Mouse (Mus musculus): ENCODE data around the gene Tjp2. TPM values are rescaled to one million over a fixed set of nuclear protein-coding genes. Genes with fewer than 3 reads are reported as not detected.

The Tjp2 gene
- polyA plus RNA-seq, 1 experiment from 2014 or later, result 14.0 TPM

- Histone ChIP-seq H3K4me3 (ENCODE audit: low read depth, low read length) (no peak overlapping the region), H3K9me3 (ENCODE audit: control insufficient read depth, low read length) (no peaks in the 10 kb centered on the region), H3K27me3 (replicated peaks; ENCODE audit: control insufficient read depth, insufficient read depth, low read length) (no peaks in the 10 kb centered on the region), H3K27ac (ENCODE audit: low read depth, low read length) (no peak overlapping the region), H3K36me3 (ENCODE audit: control insufficient read depth, insufficient read depth, low read length) (no peaks in the 10 kb centered on the region), H3K9ac (ENCODE audit: low read depth, low read length) (no peak overlapping the region), H3K4me2 (no peak overlapping the region), H3K4me1 (replicated peaks; ENCODE audit: control insufficient read depth, insufficient read depth, low read length) (no peaks in the 10 kb centered on the region)
- ATAC-seq (replicated peaks; ENCODE audit: low FRiP score) (no peak), DNase-seq (ENCODE audit: low spot score) (no peak)
- 57% methylated on average over 8 of the region's 8 CpGs for WGBS
Observed at GRCm38 (mm10) chr19:24180415-24180814, 44.4 kb downstream of the Tjp2 start.

DNA sequence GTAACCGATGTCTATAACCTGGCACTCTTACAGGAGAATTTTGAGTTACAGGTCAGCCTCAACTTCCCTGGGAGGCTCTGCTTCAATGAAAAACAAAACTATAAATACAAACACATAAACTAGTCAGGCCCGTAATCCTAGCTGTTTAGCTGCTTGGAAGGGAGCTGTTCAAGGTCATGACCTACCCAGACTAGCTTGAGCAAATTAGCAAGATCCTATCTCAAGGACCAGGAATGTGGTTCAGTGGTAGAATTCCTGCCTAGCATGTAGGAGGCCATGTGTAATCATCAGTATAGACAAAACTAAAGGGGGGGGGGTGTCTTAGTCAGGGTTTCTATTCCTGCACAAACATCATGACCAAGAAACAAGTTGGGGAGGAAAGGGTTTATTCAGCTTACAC is 46.7 kb downstream of the Tjp2 start:
- ATAC-seq (replicated peaks; ENCODE audit: low FRiP score) (no peak), DNase-seq (ENCODE audit: low spot score) (no peak)
- H3K9ac ChIP-seq (ENCODE audit: low read depth, low read length), result no peak overlapping the region
- H3K4me3 ChIP-seq (ENCODE audit: low read depth, low read length), result no peak overlapping the region
- H3K36me3 ChIP-seq (ENCODE audit: control insufficient read depth, insufficient read depth, low read length), result no peaks in the 10 kb centered on the region
- WGBS, result 82% methylated on average over 2 of the region's 2 CpGs
- no peaks in the 10 kb centered on the region for H3K27me3 ChIP-seq (replicated peaks; ENCODE audit: control insufficient read depth, insufficient read depth, low read length)
- H3K27ac ChIP-seq (ENCODE audit: low read depth, low read length), result no peak overlapping the region
- no peaks in the 10 kb centered on the region for H3K9me3 ChIP-seq (ENCODE audit: control insufficient read depth, low read length)
- H3K4me1 ChIP-seq (replicated peaks; ENCODE audit: control insufficient read depth, insufficient read depth, low read length), result peaks cover 5% of the 10 kb centered on the region; the same call in 1 of the 2 replicates
- no peak overlapping the region for H3K4me2 ChIP-seq

GRCm38 (mm10) chr19:24176692-24177091 is 48.1 kb downstream of the Tjp2 start:
- WGBS, result 60% methylated on average over 4 of the region's 4 CpGs
- no peak for ATAC-seq (replicated peaks; ENCODE audit: low FRiP score)
- no peak overlapping the region for H3K4me2 ChIP-seq
- H3K4me3 ChIP-seq (ENCODE audit: low read depth, low read length), result no peak overlapping the region
- no peak for DNase-seq (ENCODE audit: low spot score)
- no peak overlapping the region for H3K9ac ChIP-seq (ENCODE audit: low read depth, low read length)
- no peaks in the 10 kb centered on the region for H3K9me3 ChIP-seq (ENCODE audit: control insufficient read depth, low read length)
- H3K27me3 ChIP-seq (replicated peaks; ENCODE audit: control insufficient read depth, insufficient read depth, low read length), result no peaks in the 10 kb centered on the region
- no peaks in the 10 kb centered on the region for H3K36me3 ChIP-seq (ENCODE audit: control insufficient read depth, insufficient read depth, low read length)
- peaks cover 5% of the 10 kb centered on the region; the same call in 1 of the 2 replicates for H3K4me1 ChIP-seq (replicated peaks; ENCODE audit: control insufficient read depth, insufficient read depth, low read length)
- no peak overlapping the region for H3K27ac ChIP-seq (ENCODE audit: low read depth, low read length)

- Histone ChIP-seq H3K27ac (ENCODE audit: low read depth, low read length) (no peak overlapping the region), H3K4me3 (ENCODE audit: low read depth, low read length) (peak overlapping the region; percentile 75), H3K4me1 (replicated peaks; ENCODE audit: control insufficient read depth, insufficient read depth, low read length) (peaks cover 5% of the 10 kb centered on the region; the same call in 1 of the 2 replicates), H3K9me3 (ENCODE audit: control insufficient read depth, low read length) (no peaks in the 10 kb centered on the region), H3K9ac (ENCODE audit: low read depth, low read length) (no peak overlapping the region), H3K27me3 (replicated peaks; ENCODE audit: control insufficient read depth, insufficient read depth, low read length) (no peaks in the 10 kb centered on the region), H3K36me3 (ENCODE audit: control insufficient read depth, insufficient read depth, low read length) (no peaks in the 10 kb centered on the region), H3K4me2 (peak overlapping the region; percentile 78)
- DNase-seq (ENCODE audit: low spot score), result peak; percentile 41
- ATAC-seq (replicated peaks; ENCODE audit: low FRiP score), result no peak
- under 1% methylated on average over 13 of the region's 13 CpGs for WGBS
Observed at GRCm38 (mm10) chr19:24174896-24175295, 49.9 kb downstream of the Tjp2 start.

DNA sequence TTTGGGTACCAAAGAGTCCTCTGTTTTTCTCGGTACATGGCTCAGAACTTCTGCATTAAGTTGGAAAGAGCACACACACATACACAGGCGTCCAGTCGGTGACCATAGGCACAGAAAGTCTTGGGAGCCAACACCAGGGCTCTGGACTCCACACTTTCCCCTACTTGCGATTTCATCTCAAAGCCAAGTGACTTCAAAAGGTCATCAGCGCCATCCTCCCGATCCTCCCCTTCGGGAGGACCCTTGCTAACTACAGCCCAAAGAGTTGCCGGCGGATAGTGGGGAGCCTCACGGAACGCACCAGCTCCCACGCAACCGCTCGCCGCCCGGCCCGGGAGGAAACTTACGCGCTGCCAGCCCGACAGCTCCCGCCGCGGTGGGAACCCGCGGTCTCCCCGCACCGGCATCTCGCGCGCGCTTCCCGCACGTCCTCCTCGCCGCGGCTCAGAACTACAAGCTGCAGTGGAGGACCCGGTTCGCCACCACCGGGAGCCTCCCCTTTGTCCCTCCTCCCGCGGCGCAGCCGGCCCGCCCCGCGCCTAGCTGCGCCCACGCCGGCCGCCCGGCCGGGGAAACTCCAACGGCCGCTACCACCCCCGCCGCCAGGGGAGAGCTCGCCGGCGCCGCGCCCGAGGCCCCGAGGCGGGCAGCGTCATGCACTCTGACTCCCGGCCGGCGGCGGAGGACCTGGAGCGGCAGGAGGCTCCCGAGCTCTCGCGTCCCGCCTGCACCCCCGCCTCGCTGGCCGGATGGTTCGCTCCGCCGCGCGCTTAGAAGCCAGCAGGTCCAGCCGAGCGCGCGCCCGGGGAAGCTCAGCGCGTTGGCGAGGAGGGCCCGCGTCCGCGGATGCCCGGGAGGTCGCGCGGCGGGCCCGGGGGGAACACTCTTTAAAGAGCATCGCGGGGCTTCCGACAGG is 51.0 kb downstream of the Tjp2 start:
- WGBS, result under 1% methylated on average over 99 of the region's 103 CpGs
- Histone ChIP-seq H3K27me3 (replicated peaks; ENCODE audit: control insufficient read depth, insufficient read depth, low read length) (no peaks in the 10 kb centered on the region), H3K4me2 (peak overlapping the region; percentile 78), H3K4me3 (ENCODE audit: low read depth, low read length) (peak overlapping the region; percentile 75), H3K9ac (ENCODE audit: low read depth, low read length) (peak overlapping the region; percentile 78), H3K36me3 (ENCODE audit: control insufficient read depth, insufficient read depth, low read length) (no peaks in the 10 kb centered on the region), H3K4me1 (replicated peaks; ENCODE audit: control insufficient read depth, insufficient read depth, low read length) (peaks cover 5% of the 10 kb centered on the region; the same call in 1 of the 2 replicates), H3K27ac (ENCODE audit: low read depth, low read length) (peak overlapping the region; percentile 48; the same call in 1 of the 2 replicates), H3K9me3 (ENCODE audit: control insufficient read depth, low read length) (no peaks in the 10 kb centered on the region)
- DNase-seq (ENCODE audit: low spot score) (peak; percentile 90), ATAC-seq (replicated peaks; ENCODE audit: low FRiP score) (peak; percentile 88)

GRCm38 (mm10) chr19:24173020-24173419 is 51.8 kb downstream of the Tjp2 start:
- no peaks in the 10 kb centered on the region for H3K27me3 ChIP-seq (replicated peaks; ENCODE audit: control insufficient read depth, insufficient read depth, low read length)
- DNase-seq (ENCODE audit: low spot score), result no peak
- H3K4me2 ChIP-seq, result peak overlapping the region; percentile 78
- H3K27ac ChIP-seq (ENCODE audit: low read depth, low read length), result no peak overlapping the region
- 41% methylated on average over 6 of the region's 6 CpGs for WGBS
- no peaks in the 10 kb centered on the region for H3K9me3 ChIP-seq (ENCODE audit: control insufficient read depth, low read length)
- H3K36me3 ChIP-seq (ENCODE audit: control insufficient read depth, insufficient read depth, low read length), result no peaks in the 10 kb centered on the region
- no peak overlapping the region for H3K9ac ChIP-seq (ENCODE audit: low read depth, low read length)
- H3K4me1 ChIP-seq (replicated peaks; ENCODE audit: control insufficient read depth, insufficient read depth, low read length), result peaks cover 5% of the 10 kb centered on the region; the same call in 1 of the 2 replicates
- ATAC-seq (replicated peaks; ENCODE audit: low FRiP score), result no peak
- peak overlapping the region; percentile 75 for H3K4me3 ChIP-seq (ENCODE audit: low read depth, low read length)

- no peak overlapping the region for H3K27ac ChIP-seq (ENCODE audit: low read depth, low read length)
- H3K4me2 ChIP-seq, result no peak overlapping the region
- WGBS, result 69% methylated on average over 10 of the region's 10 CpGs
Observed at GRCm38 (mm10) chr19:24168531-24168930, 56.3 kb downstream of the Tjp2 start.

GRCm38 (mm10) chr19:24166516-24167091 is 58.2 kb downstream of the Tjp2 start:
- Histone ChIP-seq H3K9me3 (ENCODE audit: control insufficient read depth, low read length) (no peaks in the 10 kb centered on the region), H3K4me3 (ENCODE audit: low read depth, low read length) (peak overlapping the region; percentile 33), H3K27me3 (replicated peaks; ENCODE audit: control insufficient read depth, insufficient read depth, low read length) (no peaks in the 10 kb centered on the region), H3K36me3 (ENCODE audit: control insufficient read depth, insufficient read depth, low read length) (no peaks in the 10 kb centered on the region), H3K4me2 (peak overlapping the region; percentile 59), H3K4me1 (replicated peaks; ENCODE audit: control insufficient read depth, insufficient read depth, low read length) (peaks cover 13% of the 10 kb centered on the region), H3K9ac (ENCODE audit: low read depth, low read length) (no peak overlapping the region), H3K27ac (ENCODE audit: low read depth, low read length) (no peak overlapping the region)
- ATAC-seq (replicated peaks; ENCODE audit: low FRiP score) (peak; percentile 76), DNase-seq (ENCODE audit: low spot score) (peak; percentile 42)
- 9% methylated on average over 17 of the region's 17 CpGs for WGBS

More at GRCm38 (mm10) chr19:24168531-24168930, 56.3 kb downstream of the Tjp2 start:
- ATAC-seq (replicated peaks; ENCODE audit: low FRiP score) (no peak), DNase-seq (ENCODE audit: low spot score) (no peak)
- H3K4me1 ChIP-seq (replicated peaks; ENCODE audit: control insufficient read depth, insufficient read depth, low read length), result peaks cover 13% of the 10 kb centered on the region
- H3K36me3 ChIP-seq (ENCODE audit: control insufficient read depth, insufficient read depth, low read length), result no peaks in the 10 kb centered on the region
- no peak overlapping the region for H3K4me3 ChIP-seq (ENCODE audit: low read depth, low read length)
- H3K9ac ChIP-seq (ENCODE audit: low read depth, low read length), result no peak overlapping the region
- no peaks in the 10 kb centered on the region for H3K27me3 ChIP-seq (replicated peaks; ENCODE audit: control insufficient read depth, insufficient read depth, low read length)
- no peaks in the 10 kb centered on the region for H3K9me3 ChIP-seq (ENCODE audit: control insufficient read depth, low read length)
